Mouse (Mus musculus) erythroblast, embryonic 14.5 days (primary cell): ENCODE measurements around the gene Foxn3. TPM values are rescaled to one million over a fixed set of nuclear protein-coding genes. Genes with fewer than 3 reads are reported as not detected.

Experiments
- H3K27me3 ChIP-seq: 2 replicates; pipeline ENCODE4 v1.6.1; 2012; ENCODE audit warnings: inconsistent platforms; ENCODE audit not compliant: control insufficient read depth
- H3K36me3 ChIP-seq: 2 replicates; pipeline ENCODE4 v1.6.1; 2012; ENCODE audit warnings: mild to moderate bottlenecking, inconsistent platforms; ENCODE audit not compliant: control insufficient read depth
- H3K4me1 ChIP-seq: 2 replicates; pipeline ENCODE4 v1.6.1; 2012; ENCODE audit warnings: inconsistent platforms; ENCODE audit not compliant: control insufficient read depth
- H3K4me3 ChIP-seq: replicated peaks from 2 replicates; pipeline ENCODE3; 2012; ENCODE audit warnings: moderate library complexity, mild to moderate bottlenecking, inconsistent platforms
- H3K9me3 ChIP-seq: 2 replicates; pipeline ENCODE4 v1.6.1; 2012; ENCODE audit warnings: low read length, inconsistent platforms, mixed read lengths; ENCODE audit not compliant: control insufficient read depth
- GATA1 ChIP-seq: IDR thresholded peaks from 2 replicates; pipeline ENCODE4 v1.6.1; 2012; ENCODE audit warnings: low read length, inconsistent platforms, mixed read lengths
- TAL1 ChIP-seq: IDR thresholded peaks from 3 replicates; pipeline ENCODE4 v1.6.1; 2012; ENCODE audit warnings: low read length, inconsistent platforms, mixed read lengths
- polyA plus RNA-seq: library from polyadenylated mRNA; stranded (reverse); fragments of >175 nt; gene quantifications from 2 replicates; pipeline ENCODE4 v1.2.3, GENCODE M21; 2012

Gene Foxn3
- polyA plus RNA-seq, 1 experiment, result 0.84 TPM

- Histone ChIP-seq H3K36me3 (peaks cover 24% of the 10 kb centered on the region), H3K27me3 (no peaks in the 10 kb centered on the region), H3K9me3 (no peaks in the 10 kb centered on the region), H3K4me3 (no peak overlapping the region), H3K4me1 (peaks cover 32% of the 10 kb centered on the region)
- TF ChIP-seq TAL1 (no peak), GATA1 (no peak)
Measured at GRCm38 (mm10) chr12:99385073-99385472, 178.3 kb downstream of the Foxn3 start.

- Histone ChIP-seq H3K36me3 (peaks cover 12% of the 10 kb centered on the region), H3K4me3 (no peak overlapping the region), H3K9me3 (no peaks in the 10 kb centered on the region), H3K4me1 (peaks cover 54% of the 10 kb centered on the region), H3K27me3 (no peaks in the 10 kb centered on the region)
- no peak for TF ChIP-seq GATA1
- TF ChIP-seq TAL1, result no peak
Measured at GRCm38 (mm10) chr12:99381317-99381716, 182.1 kb downstream of the Foxn3 start.

DNA sequence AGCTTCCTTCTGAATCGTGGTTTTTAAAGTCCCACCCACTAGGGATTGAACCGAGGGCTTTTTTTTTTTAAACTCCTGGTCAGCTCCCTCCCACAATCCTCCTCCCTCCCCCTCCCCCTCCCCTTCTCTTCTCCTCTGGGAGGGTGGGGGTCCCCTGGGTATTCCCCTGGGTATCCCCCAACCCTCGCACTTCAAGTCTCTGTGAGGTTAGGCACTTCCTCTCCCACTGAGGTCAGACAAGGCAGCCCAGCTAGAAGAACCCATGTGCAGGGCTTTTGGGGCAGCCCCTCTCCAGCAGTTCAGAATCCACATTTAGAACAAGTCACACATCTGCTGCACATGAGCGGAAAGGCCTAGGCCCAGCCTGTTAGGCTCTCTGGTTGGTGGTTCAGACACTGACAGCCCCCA lies 182.5 kb downstream of the Foxn3 start:
- no peaks in the 10 kb centered on the region for H3K9me3 ChIP-seq
- H3K36me3 ChIP-seq, result peaks cover 12% of the 10 kb centered on the region
- no peak for TF ChIP-seq GATA1
- TF ChIP-seq TAL1, result no peak
- H3K4me3 ChIP-seq, result no peak overlapping the region
- H3K27me3 ChIP-seq, result no peaks in the 10 kb centered on the region
- peaks cover 49% of the 10 kb centered on the region for H3K4me1 ChIP-seq

- peaks cover 45% of the 10 kb centered on the region for H3K4me1 ChIP-seq
- no peaks in the 10 kb centered on the region for H3K9me3 ChIP-seq
Measured at GRCm38 (mm10) chr12:99380124-99380523, 183.3 kb downstream of the Foxn3 start.

DNA sequence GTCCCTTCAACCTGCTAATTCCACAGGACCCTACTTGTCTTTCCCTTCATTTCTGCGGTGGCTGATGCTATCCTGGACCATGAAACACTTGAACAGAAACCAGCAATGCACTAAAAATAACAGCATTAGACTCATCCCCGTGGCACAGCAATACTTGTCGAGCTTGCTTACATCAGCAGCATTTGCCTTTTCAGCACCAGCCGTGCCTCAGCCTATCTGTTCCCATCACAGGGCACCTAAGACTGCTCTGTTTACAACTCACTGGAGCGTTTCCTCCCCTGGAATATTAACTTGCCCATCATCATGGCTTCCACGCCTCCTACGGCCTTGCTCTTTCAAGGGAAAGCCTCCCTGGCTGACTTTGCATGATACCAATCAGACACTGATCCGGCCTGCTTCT lies 185.1 kb downstream of the Foxn3 start:
- H3K27me3 ChIP-seq, result no peaks in the 10 kb centered on the region
- peaks cover 48% of the 10 kb centered on the region for H3K4me1 ChIP-seq
- no peak overlapping the region for H3K4me3 ChIP-seq
- no peaks in the 10 kb centered on the region for H3K9me3 ChIP-seq
- peaks cover 20% of the 10 kb centered on the region for H3K36me3 ChIP-seq
- TF ChIP-seq GATA1 (no peak), TAL1 (no peak)

More at GRCm38 (mm10) chr12:99380124-99380523, 183.3 kb downstream of the Foxn3 start:
- TF ChIP-seq TAL1 (no peak), GATA1 (no peak)
- H3K27me3 ChIP-seq, result no peaks in the 10 kb centered on the region
- H3K4me3 ChIP-seq, result no peak overlapping the region
- H3K36me3 ChIP-seq, result peaks cover 12% of the 10 kb centered on the region

DNA sequence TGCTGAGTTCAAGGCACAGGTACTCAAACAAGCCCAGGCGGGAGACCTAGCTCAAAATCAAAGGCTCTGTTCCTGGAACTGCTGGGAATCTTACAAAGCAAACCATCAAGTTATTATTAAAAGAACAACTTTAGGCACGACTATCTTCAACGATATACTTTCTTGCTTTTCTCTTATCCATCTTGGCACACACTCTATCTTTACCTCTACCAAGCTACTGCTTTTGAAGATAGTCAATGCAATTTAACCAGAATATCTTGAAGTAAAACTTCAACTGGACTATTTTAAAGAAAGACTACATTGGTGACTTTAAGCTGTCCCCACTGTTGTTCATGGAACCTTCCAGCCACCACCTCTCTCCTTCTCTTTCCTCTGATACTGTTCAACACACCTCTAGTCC lies 185.7 kb downstream of the Foxn3 start:
- Histone ChIP-seq H3K9me3 (no peaks in the 10 kb centered on the region), H3K4me3 (no peak overlapping the region), H3K27me3 (no peaks in the 10 kb centered on the region), H3K36me3 (peaks cover 17% of the 10 kb centered on the region), H3K4me1 (peaks cover 48% of the 10 kb centered on the region)
- TF ChIP-seq GATA1 (no peak), TAL1 (no peak)

GRCm38 (mm10) chr12:99377069-99377468 lies 186.3 kb downstream of the Foxn3 start:
- H3K9me3 ChIP-seq, result no peaks in the 10 kb centered on the region

GRCm38 (mm10) chr12:99375878-99376454 lies 187.4 kb downstream of the Foxn3 start:
- peaks cover 9% of the 10 kb centered on the region for H3K36me3 ChIP-seq
- no peaks in the 10 kb centered on the region for H3K9me3 ChIP-seq
- H3K4me3 ChIP-seq, result no peak overlapping the region
- H3K27me3 ChIP-seq, result no peaks in the 10 kb centered on the region
- peaks cover 35% of the 10 kb centered on the region for H3K4me1 ChIP-seq
- TF ChIP-seq TAL1, result no peak; the same call in 2 of the 3 replicates
- no peak for TF ChIP-seq GATA1

More at GRCm38 (mm10) chr12:99377069-99377468, 186.3 kb downstream of the Foxn3 start:
- TF ChIP-seq GATA1, result no peak
- no peak for TF ChIP-seq TAL1
- Histone ChIP-seq H3K27me3 (no peaks in the 10 kb centered on the region), H3K4me1 (peaks cover 44% of the 10 kb centered on the region), H3K36me3 (peaks cover 13% of the 10 kb centered on the region), H3K4me3 (no peak overlapping the region)

DNA sequence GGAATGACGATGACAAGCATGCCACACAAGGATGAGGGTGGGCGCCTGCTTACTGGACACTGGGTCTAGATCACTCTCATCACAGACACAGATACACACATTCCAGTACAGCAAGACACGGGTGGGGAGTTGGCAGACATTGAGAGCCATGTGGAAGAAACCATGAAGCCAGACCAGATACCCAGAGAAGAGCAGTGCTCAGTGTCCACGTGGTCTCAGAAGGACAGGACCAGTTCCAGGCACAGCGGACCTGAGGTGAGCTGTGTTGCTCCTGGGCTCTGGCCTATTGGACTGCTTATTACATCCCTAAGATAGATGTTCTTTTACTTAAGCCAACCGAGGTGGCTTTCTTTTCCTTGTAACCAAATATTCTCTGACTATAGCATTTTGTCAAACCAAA lies 188.0 kb downstream of the Foxn3 start:
- Histone ChIP-seq H3K27me3 (no peaks in the 10 kb centered on the region), H3K4me1 (peaks cover 32% of the 10 kb centered on the region), H3K36me3 (peaks cover 9% of the 10 kb centered on the region), H3K9me3 (no peaks in the 10 kb centered on the region), H3K4me3 (no peak overlapping the region)
- TF ChIP-seq GATA1, result no peak
- TF ChIP-seq TAL1, result no peak

- Histone ChIP-seq H3K27me3 (no peaks in the 10 kb centered on the region), H3K36me3 (peaks cover 9% of the 10 kb centered on the region), H3K9me3 (no peaks in the 10 kb centered on the region), H3K4me3 (no peak overlapping the region), H3K4me1 (peaks cover 26% of the 10 kb centered on the region)
- TF ChIP-seq GATA1 (no peak), TAL1 (no peak)
Measured at GRCm38 (mm10) chr12:99374099-99374600, 189.2 kb downstream of the Foxn3 start.
